Mouse (Mus musculus): ENCODE measurements around the gene Urgcp. TPM values are rescaled to one million over a fixed set of nuclear protein-coding genes. Genes with fewer than 3 reads are reported as not detected.
"Not testable (repeated sequence)": the region's sequence is repeated elsewhere in the genome, so short reads cannot be mapped to it uniquely, and the experiment has no call there.

Urgcp gene
- polyA plus RNA-seq (2016; fragmentation: Nextera tagmentation; extraction: Ambion mirVana), result 18.1 and 20.4 TPM in 2 replicates

DNA sequence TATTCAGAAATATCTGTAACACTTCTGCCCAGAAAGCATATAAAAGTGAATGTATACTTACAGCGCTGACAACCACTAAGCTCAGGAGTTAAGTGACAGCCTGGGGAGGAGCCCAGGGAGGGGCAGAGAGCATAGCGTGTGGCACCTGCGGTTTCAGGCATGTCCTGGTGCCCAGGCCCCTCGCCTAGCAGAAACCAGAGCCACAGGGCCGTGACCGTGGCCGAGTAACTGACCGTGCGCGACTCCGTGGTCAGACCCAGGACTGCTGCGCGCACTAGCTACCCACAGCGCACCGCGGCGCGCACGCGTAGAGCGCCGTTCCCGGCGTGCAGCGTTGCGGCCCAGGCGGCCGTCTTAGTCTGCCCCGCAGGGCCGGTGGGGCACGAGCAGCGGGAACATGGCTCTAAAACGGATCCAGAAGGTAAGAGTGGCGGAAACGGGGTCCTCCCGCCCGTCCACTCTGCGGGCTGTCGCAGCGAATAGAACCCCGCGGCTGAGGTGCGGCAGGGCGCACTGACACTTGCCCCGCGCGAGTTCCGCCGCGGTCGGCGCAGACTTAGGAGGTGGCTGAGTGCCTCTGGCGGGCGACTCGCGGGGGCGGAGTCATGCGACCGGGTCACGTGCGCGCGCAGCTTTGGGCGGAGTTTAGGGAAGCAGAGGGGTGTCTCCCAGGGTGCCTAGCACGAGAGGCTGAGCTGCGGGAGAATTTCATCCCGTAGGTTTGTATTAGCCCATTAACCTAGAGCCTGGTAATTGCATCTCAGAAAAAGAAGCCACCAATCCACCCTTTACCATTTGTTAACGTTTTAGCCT, at the start of gene Urgcp:
Gene Urgcp, minus strand, starts transcription at position 557 of the 813 bp plus-strand sequence.
- Histone ChIP-seq H3K9me3 (no peaks in the 10 kb centered on the region), H3K36me3 (peaks cover 8% of the 10 kb centered on the region), H3K4me1 (replicated peaks) (peaks cover 17% of the 10 kb centered on the region), H3K27ac (peak within 1 kb of the TSS; percentile 97), H3K4me3 (peak within 1 kb of the TSS; percentile 80), H3K27me3 (ENCODE audit: insufficient read depth, poor library complexity, severe bottlenecking) (no peaks in the 10 kb centered on the region)
- peak; percentile 98 for DNase-seq (ENCODE audit: low spot score)
- WGBS, result under 1% methylated on average over 68 of the region's 68 CpGs

DNA sequence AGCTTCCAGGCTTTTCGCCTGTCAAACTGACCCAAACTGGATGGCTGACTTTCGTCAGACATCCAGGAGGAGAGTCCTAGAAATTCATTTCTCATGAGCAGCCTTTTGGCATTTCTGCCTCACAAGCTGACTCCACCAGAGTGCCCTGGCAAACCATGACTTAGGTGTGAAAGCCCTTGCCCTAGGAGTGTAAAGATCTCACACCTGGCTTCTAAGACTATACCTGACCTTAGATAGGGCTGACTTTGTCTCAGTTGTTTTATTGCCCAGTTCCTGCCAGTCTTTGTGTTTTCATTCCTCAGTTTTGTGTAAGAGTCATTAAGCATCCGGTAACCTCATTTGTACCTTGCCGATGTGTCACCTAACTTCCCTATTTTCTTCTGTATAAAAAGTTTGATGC, 47.3 kb upstream of the Urgcp start:
- H3K27me3 ChIP-seq (ENCODE audit: insufficient read depth, poor library complexity, severe bottlenecking); H3K36me3 ChIP-seq; H3K4me1 ChIP-seq (replicated peaks); H3K4me3 ChIP-seq; H3K27ac ChIP-seq; DNase-seq (ENCODE audit: low spot score); H3K9me3 ChIP-seq: not testable (repeated sequence)
- 93% methylated on average over 4 of the region's 4 CpGs for WGBS

DNA sequence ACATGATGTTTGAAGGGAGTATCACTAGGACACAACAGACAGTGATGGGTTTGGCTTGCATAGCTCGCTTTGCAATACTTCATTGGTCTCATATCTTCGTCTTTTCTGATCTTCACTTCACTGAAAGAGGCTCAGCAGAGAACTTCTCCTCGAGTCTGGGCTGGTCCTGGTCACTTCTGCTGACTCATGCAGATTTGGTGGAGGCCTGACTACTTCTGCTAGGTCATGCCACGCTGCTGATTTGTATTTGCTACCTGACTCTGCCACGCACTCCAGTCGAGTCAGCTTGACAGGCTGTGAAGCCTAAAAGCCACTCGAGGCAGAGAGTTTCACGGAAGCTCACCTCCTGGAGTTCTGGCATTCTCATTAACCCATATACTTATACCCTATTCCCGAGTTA, 45.8 kb upstream of the Urgcp start:
- no peak for DNase-seq (ENCODE audit: low spot score)
- Histone ChIP-seq H3K4me3 (no peak overlapping the region), H3K36me3 (no peaks in the 10 kb centered on the region), H3K27me3 (ENCODE audit: insufficient read depth, poor library complexity, severe bottlenecking) (no peaks in the 10 kb centered on the region), H3K4me1 (replicated peaks) (peaks cover 9% of the 10 kb centered on the region), H3K9me3 (0 out of 2 replicates have a peak, but pooled peaks cover 3% of the 10 kb centered on the region), H3K27ac (no peak overlapping the region)
- whole genome bisulfite sequencing, result 85% methylated on average over 9 of the region's 9 CpGs

DNA sequence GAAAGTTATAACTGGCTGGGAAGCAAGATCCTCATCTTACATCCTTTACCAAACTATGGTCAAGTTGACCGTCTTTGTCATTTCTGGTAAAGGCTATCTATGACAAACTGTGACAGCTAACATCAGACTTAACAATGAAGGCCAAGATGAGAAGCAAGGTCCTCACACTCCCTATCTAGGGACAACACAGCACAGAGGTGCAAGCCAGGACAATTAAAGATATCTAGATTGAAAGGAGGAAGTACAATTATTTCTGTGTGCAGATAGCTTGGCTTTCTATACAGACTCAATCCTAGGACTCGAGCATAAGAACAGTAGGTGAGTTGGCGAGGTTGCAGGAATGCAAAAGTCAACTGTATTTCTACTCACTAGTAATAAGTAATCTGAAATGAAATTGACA, 43.5 kb upstream of the Urgcp start:
- Histone ChIP-seq H3K4me1 (replicated peaks) (peaks cover 13% of the 10 kb centered on the region), H3K9me3 (0 out of 2 replicates have a peak, but pooled peaks cover 2% of the 10 kb centered on the region), H3K36me3 (peaks cover 13% of the 10 kb centered on the region), H3K4me3 (no peak overlapping the region), H3K27me3 (ENCODE audit: insufficient read depth, poor library complexity, severe bottlenecking) (no peaks in the 10 kb centered on the region), H3K27ac (no peak overlapping the region)
- no peak for DNase-seq (ENCODE audit: low spot score)
- 86% methylated on average over 3 of the region's 3 CpGs for WGBS

DNA sequence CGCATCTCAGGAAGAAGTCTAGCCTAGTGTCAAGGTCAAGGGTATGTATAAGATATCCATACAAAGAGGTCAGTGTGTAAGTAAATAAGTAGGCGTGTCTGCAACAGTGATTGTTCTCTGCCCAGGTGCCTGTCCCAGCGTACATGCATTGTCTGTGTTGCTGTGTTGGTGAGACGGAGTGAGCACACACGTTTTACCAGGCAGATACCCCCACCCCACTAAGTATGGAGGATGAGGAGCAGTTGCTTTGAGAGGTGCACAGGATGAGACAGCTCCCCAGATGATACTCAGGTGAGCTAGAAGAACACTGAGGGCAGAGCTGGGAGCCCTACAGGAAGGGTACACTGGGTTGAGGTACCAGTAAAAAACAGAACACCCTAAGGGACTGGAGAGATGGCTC, 42.0 kb upstream of the Urgcp start:
- peaks cover 28% of the 10 kb centered on the region for H3K36me3 ChIP-seq
- WGBS, result 82% methylated on average over 5 of the region's 5 CpGs
- H3K9me3 ChIP-seq, result no peaks in the 10 kb centered on the region
- H3K4me3 ChIP-seq, result no peak overlapping the region
- H3K4me1 ChIP-seq (replicated peaks), result peaks cover 16% of the 10 kb centered on the region
- no peak overlapping the region for H3K27ac ChIP-seq
- no peaks in the 10 kb centered on the region for H3K27me3 ChIP-seq (ENCODE audit: insufficient read depth, poor library complexity, severe bottlenecking)
- DNase-seq (ENCODE audit: low spot score), result no peak

DNA sequence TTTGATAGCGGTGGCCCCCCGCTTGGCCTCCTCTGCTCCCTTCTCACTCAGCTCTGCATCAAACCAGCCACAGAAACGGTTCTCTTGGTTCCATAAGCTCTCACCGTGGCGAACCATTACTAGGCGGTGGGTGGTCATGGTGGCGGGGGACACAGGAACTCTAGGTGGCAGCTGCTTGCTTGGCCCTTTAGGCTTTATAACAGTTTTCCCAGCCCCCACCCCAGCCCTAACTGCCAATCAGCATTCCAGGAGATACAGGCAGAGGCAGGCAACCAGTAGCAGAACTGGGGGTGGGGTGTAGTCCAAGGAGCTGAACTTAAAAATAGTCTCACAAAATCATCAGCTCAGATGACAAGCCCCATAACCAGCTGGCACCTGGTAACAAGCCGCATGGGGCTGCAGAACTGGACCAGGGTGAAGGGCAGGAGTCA, 41.4 kb upstream of the Urgcp start, which contains the start of gene Pgam2:
Gene Pgam2, minus strand, starts transcription at position 183 of the 431 bp plus-strand sequence.
- Histone ChIP-seq H3K4me3 (no peak within 1 kb of the TSS), H3K27me3 (ENCODE audit: insufficient read depth, poor library complexity, severe bottlenecking) (no peaks in the 10 kb centered on the region), H3K9me3 (no peaks in the 10 kb centered on the region), H3K27ac (no peak within 1 kb of the TSS), H3K36me3 (peaks cover 35% of the 10 kb centered on the region), H3K4me1 (replicated peaks) (peaks cover 16% of the 10 kb centered on the region)
- DNase-seq (ENCODE audit: low spot score), result no peak
- 49% methylated on average over 8 of the region's 8 CpGs for WGBS

DNA sequence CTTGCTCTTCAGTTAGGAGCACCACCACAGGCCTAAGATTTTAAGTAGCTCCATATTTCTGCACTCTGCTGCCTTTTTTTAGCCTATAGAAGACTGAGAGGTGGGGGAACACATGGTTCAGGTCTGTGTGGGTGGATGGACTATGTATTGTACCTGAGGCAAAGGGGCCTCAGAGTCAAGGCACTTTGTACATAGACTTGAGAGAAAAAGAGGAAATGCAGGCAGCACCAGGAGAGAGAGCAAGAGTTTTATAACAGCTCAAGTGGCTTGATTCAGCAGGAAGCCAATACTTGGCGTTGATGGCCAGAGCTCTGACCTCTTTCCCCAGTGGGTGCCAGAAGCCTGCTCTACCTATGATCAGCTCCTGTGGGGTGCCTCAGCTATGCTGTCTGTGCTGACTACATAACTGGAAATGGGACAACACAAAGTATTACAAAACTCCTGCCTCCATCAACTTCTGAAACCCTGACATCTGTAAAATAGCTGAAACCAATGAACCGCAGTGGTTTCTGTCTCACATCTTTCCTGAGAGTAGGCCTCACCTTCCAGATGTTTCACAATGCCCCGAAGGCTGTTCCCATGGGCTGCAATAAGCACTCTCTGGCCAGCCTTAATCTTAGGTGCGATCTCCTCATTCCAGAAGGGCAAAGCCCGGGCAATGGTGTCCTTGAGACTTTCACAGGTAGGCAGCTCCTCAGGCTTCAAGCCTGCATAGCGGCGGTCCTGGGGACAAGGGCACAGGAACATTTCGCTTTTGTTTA, 40.5 kb upstream of the Urgcp start:
- peaks cover 16% of the 10 kb centered on the region for H3K4me1 ChIP-seq (replicated peaks)
- DNase-seq (ENCODE audit: low spot score), result no peak
- H3K36me3 ChIP-seq, result peaks cover 44% of the 10 kb centered on the region
- no peaks in the 10 kb centered on the region for H3K27me3 ChIP-seq (ENCODE audit: insufficient read depth, poor library complexity, severe bottlenecking)
- H3K4me3 ChIP-seq, result no peak overlapping the region
- H3K9me3 ChIP-seq, result no peaks in the 10 kb centered on the region
- 79% methylated on average over 8 of the region's 8 CpGs for WGBS
- H3K27ac ChIP-seq, result no peak overlapping the region

DNA sequence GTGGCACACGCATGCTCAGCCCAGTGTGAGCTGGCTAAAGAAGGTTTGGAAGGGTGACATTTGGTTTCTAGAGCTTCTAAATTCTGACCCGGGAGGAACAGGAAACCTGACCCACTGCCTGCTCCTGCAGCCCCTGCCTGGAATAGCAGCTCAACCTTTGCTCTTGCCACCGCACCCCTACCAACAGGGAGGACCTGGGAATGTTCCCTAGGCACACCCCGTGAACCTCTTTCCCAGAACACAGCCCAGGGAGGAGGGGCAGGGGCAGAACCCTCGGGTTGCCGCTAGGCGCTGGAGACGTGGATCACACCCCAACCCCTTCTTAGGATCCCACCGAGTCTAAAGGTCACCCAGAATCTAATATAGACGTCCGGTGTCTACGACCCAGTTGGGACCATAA, 39.8 kb upstream of the Urgcp start:
- H3K27ac ChIP-seq, result no peak overlapping the region
- DNase-seq (ENCODE audit: low spot score), result no peak
- no peaks in the 10 kb centered on the region for H3K27me3 ChIP-seq (ENCODE audit: insufficient read depth, poor library complexity, severe bottlenecking)
- H3K36me3 ChIP-seq, result peaks cover 50% of the 10 kb centered on the region
- no peak overlapping the region for H3K4me3 ChIP-seq
- peaks cover 16% of the 10 kb centered on the region for H3K4me1 ChIP-seq (replicated peaks)
- no peaks in the 10 kb centered on the region for H3K9me3 ChIP-seq
- WGBS, result 74% methylated on average over 12 of the region's 12 CpGs

DNA sequence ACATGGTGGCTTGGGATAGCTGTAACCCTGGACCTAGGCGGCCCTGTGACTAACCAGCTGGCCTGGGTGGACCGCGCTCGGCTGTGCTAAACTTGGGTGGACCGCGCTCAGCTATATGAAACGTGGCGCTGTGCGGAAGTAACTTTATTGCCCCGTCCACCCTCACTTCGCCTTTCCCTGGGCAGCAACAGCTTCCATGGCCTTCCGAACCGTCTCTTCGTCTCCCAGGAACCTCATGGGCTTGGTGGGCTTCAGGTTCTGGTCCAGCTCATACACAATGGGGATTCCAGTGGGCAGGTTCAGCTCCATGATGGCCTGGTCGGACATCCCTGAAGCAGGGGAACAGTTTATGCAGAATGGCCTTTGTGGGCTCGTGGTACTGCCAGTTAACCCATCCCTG, 39.3 kb upstream of the Urgcp start:
- no peak overlapping the region for H3K27ac ChIP-seq
- no peaks in the 10 kb centered on the region for H3K9me3 ChIP-seq
- DNase-seq (ENCODE audit: low spot score), result no peak
- peaks cover 55% of the 10 kb centered on the region for H3K36me3 ChIP-seq
- peaks cover 16% of the 10 kb centered on the region for H3K4me1 ChIP-seq (replicated peaks)
- no peaks in the 10 kb centered on the region for H3K27me3 ChIP-seq (ENCODE audit: insufficient read depth, poor library complexity, severe bottlenecking)
- 94% methylated on average over 16 of the region's 16 CpGs for WGBS
- no peak overlapping the region for H3K4me3 ChIP-seq

DNA sequence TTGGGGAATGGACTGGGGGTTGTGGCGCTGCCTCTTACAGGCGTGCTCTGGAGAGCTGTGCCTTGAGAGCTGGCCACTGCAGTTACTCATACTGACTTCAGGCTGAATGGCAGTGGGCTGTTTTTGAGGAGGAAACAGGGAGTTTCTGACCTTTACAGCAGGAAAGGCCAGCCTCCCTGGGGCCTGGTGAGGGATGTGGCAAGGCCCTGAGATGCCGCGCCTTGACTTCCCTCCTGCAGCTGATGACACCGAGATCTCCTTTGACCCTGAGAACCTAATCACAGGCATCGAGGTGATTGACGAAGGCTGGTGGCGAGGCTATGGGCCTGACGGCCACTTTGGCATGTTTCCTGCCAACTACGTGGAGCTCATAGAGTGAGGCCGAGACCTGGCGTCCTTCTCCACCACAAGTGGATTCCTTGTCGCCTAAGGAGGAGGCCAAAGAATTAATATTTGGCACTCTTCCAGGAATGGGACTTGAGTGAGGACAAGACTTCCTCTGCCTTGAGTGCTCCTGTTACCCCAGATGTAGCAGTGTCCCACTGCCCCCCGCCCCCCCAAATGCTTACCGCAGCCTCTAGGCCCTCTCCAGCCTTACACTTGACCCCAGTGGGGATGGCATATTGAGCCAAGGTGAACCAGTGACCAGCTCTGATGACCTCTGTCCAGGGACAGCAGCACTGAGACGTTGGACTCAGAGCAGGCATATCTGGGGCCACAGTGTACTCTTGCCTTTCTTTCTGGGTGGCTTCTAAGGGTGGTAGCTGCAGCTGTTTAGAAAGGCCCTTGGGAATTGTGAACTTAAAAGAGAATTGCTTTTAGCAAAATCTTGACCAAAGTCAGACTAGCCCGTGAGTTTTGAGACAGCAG, 37.7 kb upstream of the Urgcp start:
- no peak for DNase-seq (ENCODE audit: low spot score)
- no peak overlapping the region for H3K4me3 ChIP-seq
- WGBS, result 94% methylated on average over 17 of the region's 17 CpGs
- H3K27me3 ChIP-seq (ENCODE audit: insufficient read depth, poor library complexity, severe bottlenecking), result no peaks in the 10 kb centered on the region
- peaks cover 72% of the 10 kb centered on the region for H3K36me3 ChIP-seq
- no peaks in the 10 kb centered on the region for H3K9me3 ChIP-seq
- H3K27ac ChIP-seq, result no peak overlapping the region
- peaks cover 16% of the 10 kb centered on the region for H3K4me1 ChIP-seq (replicated peaks)

DNA sequence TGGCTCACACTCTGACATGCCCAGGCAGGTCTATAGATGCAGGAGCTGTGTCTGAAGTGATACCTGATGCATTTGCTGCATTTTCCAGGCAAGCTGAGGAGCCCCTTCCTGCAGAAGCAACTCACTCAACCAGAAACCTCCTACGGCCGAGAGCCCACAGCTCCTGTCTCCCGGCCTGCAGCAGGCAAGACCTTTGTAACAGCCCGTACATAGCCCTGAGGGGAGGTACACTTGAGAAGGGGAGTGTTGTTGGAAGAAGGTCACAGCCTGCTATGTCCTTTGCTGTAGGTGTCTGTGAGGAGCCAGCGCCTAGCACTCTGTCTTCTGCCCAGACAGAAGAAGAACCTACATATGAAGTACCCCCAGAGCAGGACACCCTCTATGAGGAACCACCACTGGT, 35.8 kb upstream of the Urgcp start:
- Histone ChIP-seq H3K4me1 (replicated peaks) (peaks cover 6% of the 10 kb centered on the region; the same call in 1 of the 2 replicates), H3K4me3 (no peak overlapping the region), H3K27ac (no peak overlapping the region), H3K27me3 (ENCODE audit: insufficient read depth, poor library complexity, severe bottlenecking) (no peaks in the 10 kb centered on the region), H3K9me3 (no peaks in the 10 kb centered on the region), H3K36me3 (peaks cover 89% of the 10 kb centered on the region)
- WGBS, result 89% methylated on average over 5 of the region's 5 CpGs
- no peak for DNase-seq (ENCODE audit: low spot score)

DNA sequence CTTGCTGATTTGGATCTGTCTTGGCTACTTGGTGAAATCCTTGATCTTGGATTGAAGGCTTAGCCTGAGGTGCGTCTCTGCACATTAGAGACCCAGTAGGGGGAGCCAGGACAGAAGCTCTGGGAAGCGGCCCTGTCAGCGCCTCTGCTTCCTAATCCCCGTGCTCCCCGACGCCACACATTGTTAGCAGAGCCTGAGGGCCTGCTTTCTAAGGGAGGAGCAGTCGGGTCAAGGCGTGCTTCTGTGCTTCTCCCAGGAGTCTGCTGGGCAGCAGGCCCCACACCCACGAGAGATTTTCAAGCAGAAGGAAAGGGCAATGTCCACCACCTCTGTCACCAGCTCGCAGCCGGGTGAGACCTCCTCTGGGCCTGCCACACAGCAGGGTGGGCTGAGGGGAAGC, 35.2 kb upstream of the Urgcp start:
- Histone ChIP-seq H3K27ac (no peak overlapping the region), H3K36me3 (peaks cover 95% of the 10 kb centered on the region), H3K4me1 (replicated peaks) (peaks cover 5% of the 10 kb centered on the region; the same call in 1 of the 2 replicates), H3K9me3 (no peaks in the 10 kb centered on the region), H3K4me3 (no peak overlapping the region), H3K27me3 (ENCODE audit: insufficient read depth, poor library complexity, severe bottlenecking) (no peaks in the 10 kb centered on the region)
- WGBS, result 82% methylated on average over 11 of the region's 11 CpGs
- no peak for DNase-seq (ENCODE audit: low spot score)

All from hindbrain, embryonic 10.5 days (tissue).